In genomic region chr7:81843903-81844302, GRCm38 (mm10) we compare ENCODE assay signal across 41 mouse cellular contexts. TPM values are rescaled to one million over a fixed set of nuclear protein-coding genes. Genes with fewer than 3 reads are reported as not detected.
"Had no signal": no experiment of that assay in that cellular context is flagged by ENCODE, and none has a peak within 500 bp of the region (broad histone marks: within the 10 kb centered on the region; RNA-seq: fewer than 3 reads in every experiment).

No protein-coding gene starts in this region.

- H3K4me3 ChIP-seq: heart, adult 2 months; heart, embryonic 13.5 days; heart, embryonic 15.5 days; hindbrain, embryonic 13.5 days; hindbrain, embryonic 15.5 days; kidney, embryonic 15.5 days; limb, embryonic 13.5 days; limb, embryonic 15.5 days; liver, embryonic 12.5 days had no signal

- H3K27me3 ChIP-seq: heart, embryonic 13.5 days; heart, embryonic 15.5 days; hindbrain, embryonic 13.5 days; hindbrain, embryonic 15.5 days; kidney, embryonic 15.5 days; limb, embryonic 13.5 days; limb, embryonic 15.5 days had no signal

- H3K27ac ChIP-seq: heart, adult 2 months; heart, embryonic 13.5 days; heart, embryonic 15.5 days; hindbrain, embryonic 13.5 days; hindbrain, embryonic 15.5 days; hindbrain, postnatal 0 days; kidney, embryonic 15.5 days; kidney, postnatal 0 days; limb, embryonic 13.5 days; limb, embryonic 15.5 days; liver, embryonic 12.5 days had no signal

- H3K4me1 ChIP-seq: kidney, embryonic 15.5 days; limb, embryonic 15.5 days; liver, embryonic 12.5 days had no signal

- H3K36me3 ChIP-seq: heart, embryonic 13.5 days; heart, embryonic 15.5 days; hindbrain, embryonic 13.5 days; hindbrain, embryonic 15.5 days; kidney, embryonic 15.5 days; limb, embryonic 13.5 days; limb, embryonic 15.5 days; liver, embryonic 12.5 days had no signal

- DNase-seq: gastrocnemius, postnatal 14 days; gastrocnemius, postnatal 36 days; heart, adult 2 months; heart, postnatal 14 days; heart, postnatal 36 days; kidney, adult 11 months; kidney, adult 2 months; kidney, adult 9 months; kidney, postnatal 14 days; kidney, postnatal 36 days; layer of hippocampus, adult 9-11 months; layer of hippocampus, postnatal 36 days had no signal

- H3K9me3 ChIP-seq: heart, embryonic 13.5 days; heart, embryonic 15.5 days; hindbrain, embryonic 13.5 days; hindbrain, embryonic 15.5 days; kidney, embryonic 15.5 days; limb, embryonic 13.5 days; limb, embryonic 15.5 days; liver, embryonic 12.5 days had no signal

RNA-seq across cellular contexts. Expression of gene Gm10160, which starts 11.7 kb away (rescaled TPM):
- total RNA-seq: gastrocnemius, adult 18-20 months; gastrocnemius, adult 8-10 months; gastrocnemius, postnatal 14 days; gastrocnemius, postnatal 36 days; heart, adult 2 months; heart, postnatal 14 days; heart, postnatal 36 days; hematopoietic stem cell, adult 5-6 weeks; hindbrain, postnatal 0 days; layer of hippocampus, adult 18-20 months; layer of hippocampus, adult 8-10 months; layer of hippocampus, postnatal 14 days; layer of hippocampus, postnatal 36 days; left cerebral cortex, adult 18-20 months; left cerebral cortex, adult 8-10 months; left cerebral cortex, postnatal 14 days; left cerebral cortex, postnatal 36 days; liver, adult 2 months had no signal
- polyA plus RNA-seq: gonadal fat pad, adult 2 months; heart, adult 2 months; heart, embryonic 11.5 days; heart, embryonic 13.5 days; heart, embryonic 15.5 days; heart, postnatal 0 days; hindbrain, embryonic 11.5 days; hindbrain, embryonic 13.5 days; hindbrain, embryonic 15.5 days; hindbrain, postnatal 0 days; intestine, embryonic 14.5 days; intestine, embryonic 16.5 days; kidney, adult 2 months; kidney, embryonic 15.5 days; kidney, postnatal 0 days; large intestine, adult 2 months; limb, embryonic 11.5 days; limb, embryonic 13.5 days; limb, embryonic 15.5 days; liver, adult 2 months; liver, embryonic 12.5 days had no signal
